Mouse (Mus musculus) CD4-positive naive resting alpha-beta T cell, adult 57 days (primary cell): ENCODE results near the gene Nlrp5. TPM values are rescaled to one million over a fixed set of nuclear protein-coding genes. Genes with fewer than 3 reads are reported as not detected.

Source experiments
- total RNA-seq: library from RNA; stranded (reverse); gene quantifications from one replicate; pipeline ENCODE4 v1.2.4, GENCODE M21; 2023

Nlrp5 gene
- not detected for total RNA-seq

DNA sequence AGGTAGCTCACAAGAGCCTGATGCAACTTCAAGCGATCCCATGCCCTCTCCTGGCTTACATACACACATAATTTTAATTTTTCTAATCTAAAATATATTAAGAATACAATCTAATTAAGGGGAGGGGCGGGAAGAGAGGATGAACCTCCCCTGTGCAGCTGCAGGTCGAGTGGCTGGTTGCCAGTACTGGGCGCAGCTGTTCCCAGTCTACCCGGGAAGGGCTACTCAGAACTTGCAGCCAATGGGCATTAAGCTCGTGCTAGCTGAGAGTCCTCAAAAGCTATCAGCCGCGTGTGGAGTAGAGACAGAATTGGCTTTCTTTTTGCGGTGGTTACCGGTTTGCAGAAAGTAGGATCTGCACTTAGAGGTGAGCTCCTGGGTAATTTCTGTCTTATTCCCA is at the start of gene Nlrp5:
Gene Nlrp5 (plus strand): TSS at position 301 of the 400 bp plus-strand sequence.

Other genes starting within 250 kb of the Nlrp5 start
- not detected for gene Gm10662, start 241.4 kb upstream of the Nlrp5 start, total RNA-seq
- gene Vmn1r165, start 168.6 kb upstream of the Nlrp5 start, total RNA-seq, result not detected
- gene Vmn1r166, start 134.2 kb upstream of the Nlrp5 start, total RNA-seq, result not detected
- not detected for gene Gm6902, start 107.0 kb upstream of the Nlrp5 start, total RNA-seq
- gene Nlrp4e, start 84.7 kb upstream of the Nlrp5 start, total RNA-seq, result not detected
- not detected for gene Vmn1r167, start 121.3 kb downstream of the Nlrp5 start, total RNA-seq
- gene Vmn1r168, start 153.8 kb downstream of the Nlrp5 start, total RNA-seq, result not detected
- gene Vmn1r169, start 189.6 kb downstream of the Nlrp5 start, total RNA-seq, result not detected
- gene Vmn1r170, start 220.3 kb downstream of the Nlrp5 start, total RNA-seq, result not detected
- not detected for gene Vmn1r171, start 244.8 kb downstream of the Nlrp5 start, total RNA-seq